Mouse (Mus musculus) CD4-positive helper T cell, adult 2 months (primary cell): ENCODE results near the gene Rps29.

ENCODE experiments used
- DNase-seq: peaks from one replicate; pipeline ENCODE4 v3.0.0-alpha.2; 2012; ENCODE audit warnings: low read depth, missing footprints, low spot score

Rps29 gene

GRCm38 (mm10) chr12:69158765-69159577 lies at the start of gene Rps29:
Gene Rps29 (minus strand): TSS chr12:69159186.
- DNase-seq, result peak; percentile 99

- DNase-seq, result peak; percentile 23
Observed at GRCm38 (mm10) chr12:69208520-69208919, 49.5 kb upstream of the Rps29 start.

DNA sequence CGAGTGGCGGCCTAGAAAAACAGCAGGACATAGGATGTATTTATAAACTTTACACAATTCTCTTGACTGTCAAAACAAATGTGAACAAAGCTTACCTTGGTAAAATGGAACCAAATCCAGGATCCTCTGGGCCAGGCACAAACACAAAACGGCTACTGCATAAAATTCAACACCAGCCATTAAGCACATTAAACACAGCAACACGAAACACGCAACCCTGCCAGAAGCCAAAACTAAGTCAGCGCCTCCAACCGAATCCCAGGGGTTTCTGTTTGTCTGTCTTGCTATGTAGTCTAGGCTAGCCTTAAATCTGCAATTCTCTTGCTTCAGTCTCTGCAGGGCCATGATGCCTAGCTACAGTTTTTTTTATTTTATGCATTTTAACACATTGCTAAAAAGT lies 48.9 kb upstream of the Rps29 start:
- no peak for DNase-seq

- no peak for DNase-seq
Observed at GRCm38 (mm10) chr12:69207396-69207795, 48.4 kb upstream of the Rps29 start.

DNA sequence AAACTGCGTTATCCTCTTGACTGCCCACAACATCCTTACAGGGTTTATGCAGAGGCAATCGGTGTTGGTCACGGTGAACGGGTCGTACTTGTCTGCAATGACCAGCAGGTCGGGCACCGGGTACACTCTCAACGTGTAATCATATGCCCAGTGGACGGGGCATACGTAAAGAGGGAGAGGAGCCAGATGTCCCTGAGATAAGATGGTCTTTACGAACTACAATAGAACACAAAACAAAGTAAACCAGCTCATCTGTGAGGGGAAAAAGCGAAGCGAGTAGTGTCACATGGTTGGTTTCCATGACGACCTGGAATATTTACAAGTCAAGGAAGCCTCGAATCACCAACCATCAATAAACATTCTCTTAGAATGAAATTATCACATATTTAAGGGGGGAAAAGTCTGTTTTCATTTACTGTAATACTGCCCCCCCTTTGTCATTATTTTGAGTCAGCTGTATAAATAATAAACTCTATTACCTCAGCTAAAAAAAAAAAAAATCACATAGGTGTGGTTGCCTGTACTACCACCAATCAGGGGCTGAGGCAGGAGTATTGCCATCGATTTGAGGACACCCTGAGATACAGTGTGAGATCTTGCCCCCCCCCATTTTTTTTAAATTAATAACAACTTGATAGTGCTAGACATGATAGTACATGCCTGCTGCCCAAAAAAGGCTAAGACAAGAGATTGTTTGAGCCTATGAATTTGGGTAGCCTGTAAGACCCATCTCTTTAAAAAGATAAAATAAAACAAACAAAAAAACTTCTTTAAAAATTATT lies 45.3 kb upstream of the Rps29 start, which contains the start of gene Gm49384:
Gene Gm49384 (minus strand): TSS at position 216 of the 782 bp plus-strand sequence.
- peak; percentile 43 for DNase-seq

- no peak for DNase-seq
Observed at GRCm38 (mm10) chr12:69198985-69199384, 40.0 kb upstream of the Rps29 start.

DNA sequence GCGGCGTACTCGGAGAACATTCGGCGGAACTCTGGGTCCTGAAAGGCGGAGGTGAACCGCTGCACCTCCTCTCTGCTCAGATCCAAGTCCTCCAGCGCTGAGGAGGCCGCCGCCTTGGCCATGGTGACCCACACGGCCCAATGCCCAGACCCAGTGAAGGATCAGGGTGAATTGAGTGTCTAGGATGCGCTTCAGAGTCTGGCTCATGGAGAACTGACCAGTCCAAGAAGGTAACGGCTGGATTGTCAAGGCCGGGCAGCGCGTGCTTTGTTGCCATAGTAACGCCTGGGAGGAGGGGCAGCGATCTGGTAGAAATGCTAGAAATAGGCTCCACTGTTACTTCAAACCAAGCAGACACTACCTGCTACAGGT lies 39.2 kb upstream of the Rps29 start, which contains the start of gene Dnaaf2:
Gene Dnaaf2 (minus strand): TSS at position 266 of the 372 bp plus-strand sequence.
- no peak for DNase-seq

DNA sequence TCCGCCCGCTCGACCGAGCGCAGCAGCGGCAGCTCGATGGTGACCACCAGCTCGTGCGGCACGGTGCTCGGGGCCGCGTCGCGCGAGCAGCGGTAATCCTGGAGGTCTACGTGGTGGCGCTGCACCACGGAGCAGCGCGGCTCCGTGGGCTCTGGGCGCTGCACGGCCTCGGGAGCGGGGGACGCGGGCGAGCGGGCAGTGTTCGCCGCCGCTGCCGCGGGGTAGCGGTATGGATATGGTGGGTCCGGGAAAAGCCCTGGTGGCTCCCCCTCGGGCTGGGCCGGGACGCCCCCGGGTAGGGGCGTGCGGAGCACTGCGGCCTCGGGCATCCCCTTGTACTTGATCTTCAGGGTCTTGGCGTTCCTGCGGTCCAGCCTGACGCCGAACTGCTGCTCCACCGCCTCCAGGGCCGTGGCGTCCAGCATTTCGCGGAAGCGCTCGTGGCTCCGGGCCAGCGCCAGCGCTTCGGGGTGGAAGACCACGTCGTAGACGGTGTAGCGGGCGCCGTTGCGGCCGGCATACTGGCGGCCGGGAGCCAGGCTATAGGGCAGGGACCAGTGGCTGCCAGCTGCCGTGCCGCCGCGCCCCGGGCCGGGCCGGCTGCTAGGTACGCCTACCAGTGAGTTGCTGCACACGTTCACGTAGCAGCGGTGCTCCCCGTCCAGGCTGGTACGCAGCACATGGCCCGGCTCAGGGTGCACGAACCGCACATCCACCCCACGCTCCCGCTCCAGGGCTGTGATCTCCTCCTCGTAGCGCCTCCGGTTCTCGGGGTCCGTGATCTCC lies 38.6 kb upstream of the Rps29 start:
- peak; percentile 79 for DNase-seq

DNA sequence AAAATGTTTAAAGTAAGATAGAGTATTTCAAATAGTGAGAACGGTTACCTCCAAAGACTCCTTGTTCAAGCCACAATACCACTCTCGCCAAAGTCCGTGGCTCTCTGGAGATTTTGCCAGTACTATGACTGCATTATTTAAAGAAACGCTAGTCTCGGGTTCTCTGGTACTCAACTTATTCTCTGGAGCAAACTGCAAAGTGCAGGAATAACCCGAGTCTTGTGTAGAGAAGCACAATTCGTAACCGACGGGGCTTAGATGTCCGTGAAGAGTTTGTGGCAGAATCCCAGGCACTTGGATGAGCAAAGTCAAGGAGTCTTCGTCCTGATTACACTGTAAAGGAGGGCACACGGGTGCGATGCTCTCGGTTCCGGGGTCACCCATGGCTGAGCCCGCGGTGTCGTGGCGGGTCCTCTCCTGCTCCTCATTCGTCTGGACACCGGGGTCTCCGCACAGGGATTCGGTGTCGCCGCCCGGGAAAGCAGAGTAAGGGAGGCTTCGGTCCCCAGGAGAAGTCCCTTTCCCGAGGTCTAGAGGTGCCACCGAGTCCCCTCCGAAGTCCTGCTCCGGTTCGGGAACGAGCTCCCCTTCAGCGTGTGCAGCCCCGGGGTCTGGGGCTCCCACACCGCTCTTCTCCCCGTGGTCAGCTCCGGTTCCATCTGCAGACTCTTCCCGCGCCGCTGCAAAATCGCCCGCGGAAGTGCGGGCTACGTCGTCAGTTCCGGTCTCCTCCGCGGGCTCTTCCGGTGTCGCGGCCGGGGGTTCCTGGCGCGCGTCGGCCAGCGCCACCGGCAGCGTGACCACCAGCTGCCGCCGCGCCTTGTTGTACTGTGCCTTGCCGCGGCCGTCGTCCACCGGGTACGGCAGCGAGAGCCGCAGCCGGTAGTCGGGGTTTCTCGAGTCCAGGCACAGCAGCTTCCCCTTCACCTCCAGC lies 37.7 kb upstream of the Rps29 start, which contains the start of gene Gm49383:
Gene Gm49383 (minus strand): TSS at position 661 of the 934 bp plus-strand sequence.
- peak; percentile 83 for DNase-seq

DNA sequence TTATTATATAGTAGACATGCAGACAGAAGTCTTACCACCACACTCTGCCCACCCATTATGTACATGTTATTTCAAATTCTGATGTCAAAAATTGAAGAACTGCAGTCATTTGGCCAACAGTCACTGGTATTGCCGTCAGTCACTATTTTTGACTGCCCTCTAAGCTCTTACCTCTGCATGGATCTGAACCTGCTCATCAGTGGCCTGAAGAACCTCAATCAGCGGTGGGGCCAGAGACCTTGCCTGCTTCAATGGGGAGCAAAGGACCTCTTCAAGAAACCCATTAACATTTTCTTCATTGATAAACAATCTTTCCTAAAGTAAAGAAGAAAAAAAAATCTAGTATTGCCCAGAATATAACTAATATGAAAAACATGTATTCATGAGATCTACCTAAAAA lies 33.7 kb upstream of the Rps29 start:
- no peak for DNase-seq

DNA sequence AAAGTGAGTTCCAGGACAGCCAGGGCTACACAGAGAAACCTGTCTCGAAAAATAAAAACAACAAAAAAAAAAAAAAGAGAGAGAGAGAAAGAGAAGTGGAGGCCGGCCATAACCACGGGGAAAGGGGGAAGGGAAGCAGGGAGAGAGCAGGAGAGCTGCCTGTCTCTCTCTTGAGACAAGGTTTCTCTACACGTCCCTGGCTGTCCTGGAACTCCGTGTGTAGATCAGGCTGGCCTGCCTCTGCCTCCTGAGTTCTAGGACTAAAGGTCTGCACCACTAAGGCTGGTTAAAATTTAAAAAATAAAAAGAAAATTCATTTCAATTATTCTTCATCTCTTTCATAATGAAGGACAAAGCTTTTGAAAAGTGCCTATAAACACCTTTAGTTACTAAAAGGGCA lies 32.4 kb upstream of the Rps29 start:
- no peak for DNase-seq

GRCm38 (mm10) chr12:69190522-69190921 lies 31.5 kb upstream of the Rps29 start:
- DNase-seq, result peak; percentile 47

- no peak for DNase-seq
Observed at GRCm38 (mm10) chr12:69190074-69190473, 31.1 kb upstream of the Rps29 start.

- DNase-seq, result no peak
Observed at GRCm38 (mm10) chr12:69186811-69187471, 28.0 kb upstream of the Rps29 start.

DNA sequence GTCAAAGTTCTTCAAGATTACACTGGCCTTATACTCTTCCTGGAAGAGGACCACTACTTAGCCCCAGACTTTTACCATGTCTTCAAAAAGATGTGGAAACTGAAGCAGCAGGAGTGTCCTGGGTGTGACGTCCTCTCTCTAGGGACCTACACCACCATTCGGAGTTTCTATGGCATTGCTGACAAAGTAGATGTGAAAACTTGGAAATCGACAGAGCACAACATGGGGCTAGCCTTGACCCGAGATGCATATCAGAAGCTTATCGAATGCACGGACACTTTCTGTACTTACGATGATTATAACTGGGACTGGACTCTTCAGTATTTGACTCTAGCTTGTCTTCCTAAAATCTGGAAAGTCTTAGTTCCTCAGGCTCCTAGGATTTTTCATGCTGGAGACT lies 26.4 kb upstream of the Rps29 start:
- no peak for DNase-seq

GRCm38 (mm10) chr12:69184342-69185295 lies 25.6 kb upstream of the Rps29 start:
- no peak for DNase-seq

DNA sequence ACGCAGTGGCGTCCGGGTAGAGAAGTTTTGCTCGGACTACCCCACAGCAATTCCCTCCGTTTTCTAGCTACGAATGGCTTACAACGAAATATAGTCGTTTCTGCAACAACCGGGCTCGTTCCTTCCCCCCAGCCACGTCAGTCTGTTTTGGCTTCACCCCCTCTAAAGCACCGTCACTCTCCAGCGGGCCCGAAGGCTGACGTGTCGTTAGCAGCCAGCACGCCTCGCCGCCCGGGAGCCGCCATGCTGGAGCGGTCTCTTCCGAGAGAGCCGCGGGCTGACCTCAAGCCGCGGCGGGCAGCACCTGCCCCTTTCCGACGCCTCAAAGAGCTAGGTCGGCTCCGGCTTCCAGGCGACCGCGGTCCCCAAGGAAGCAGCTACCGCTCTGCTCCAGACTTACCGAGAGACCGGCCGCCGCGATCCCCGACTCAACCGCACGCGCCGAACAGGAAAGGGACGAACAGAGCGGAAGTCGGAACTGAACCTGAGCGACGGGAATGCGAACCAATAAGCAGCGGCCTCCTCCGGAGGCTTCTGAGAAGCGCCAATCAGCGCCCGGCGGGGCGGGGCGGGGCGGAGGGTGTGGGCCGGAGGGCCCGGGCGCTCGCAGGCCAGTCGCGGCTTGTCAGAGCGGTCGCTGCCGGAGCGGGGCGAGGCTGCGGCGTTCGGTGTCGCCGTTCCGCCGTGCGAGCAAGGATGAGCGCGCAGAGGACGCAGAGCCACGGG lies 24.8 kb upstream of the Rps29 start, which contains the start of the genes Rpl36al and Mgat2:
Gene Rpl36al (minus strand): TSS at position 501 of the 726 bp plus-strand sequence.
Gene Mgat2 (plus strand): TSS at position 575 of the 726 bp plus-strand sequence.
- DNase-seq, result peak; percentile 98

DNA sequence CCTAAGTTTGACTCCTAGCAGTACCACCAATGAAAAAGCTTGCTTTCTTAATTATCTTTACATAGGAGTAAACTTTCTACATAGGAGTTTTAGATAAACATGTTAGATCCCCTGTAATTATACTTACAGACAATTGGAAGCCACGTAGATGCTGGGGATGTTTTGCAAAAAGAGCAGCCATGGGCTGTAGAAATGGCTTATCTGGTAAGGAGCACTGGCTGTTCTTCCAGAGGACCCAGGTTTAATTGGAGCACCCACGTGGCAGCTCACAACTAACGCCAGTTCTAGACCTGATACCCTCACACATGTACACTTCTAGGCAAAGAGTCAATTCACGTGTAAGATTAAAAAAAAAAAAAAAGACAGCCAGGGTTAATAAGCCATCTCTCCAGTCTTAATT lies 22.8 kb upstream of the Rps29 start:
- no peak for DNase-seq
